Mouse (Mus musculus) granulocyte monocyte progenitor cell, adult 5-6 weeks (primary cell): ENCODE measurements at regions not wholly inside any gene's neighbourhood (a gene's known extent, or its start where the extent isn't known, plus 50 kb on each side); places are given as distances from the start of the nearest gene placed in this dataset.

Experiments
- ATAC-seq: replicated peaks from 2 replicates; pipeline ENCODE4 v1.8.0; 2016; ENCODE audit warnings: mild to moderate bottlenecking, moderate TSS enrichment, inconsistent platforms; ENCODE audit not compliant: poor library complexity, severe bottlenecking

DNA sequence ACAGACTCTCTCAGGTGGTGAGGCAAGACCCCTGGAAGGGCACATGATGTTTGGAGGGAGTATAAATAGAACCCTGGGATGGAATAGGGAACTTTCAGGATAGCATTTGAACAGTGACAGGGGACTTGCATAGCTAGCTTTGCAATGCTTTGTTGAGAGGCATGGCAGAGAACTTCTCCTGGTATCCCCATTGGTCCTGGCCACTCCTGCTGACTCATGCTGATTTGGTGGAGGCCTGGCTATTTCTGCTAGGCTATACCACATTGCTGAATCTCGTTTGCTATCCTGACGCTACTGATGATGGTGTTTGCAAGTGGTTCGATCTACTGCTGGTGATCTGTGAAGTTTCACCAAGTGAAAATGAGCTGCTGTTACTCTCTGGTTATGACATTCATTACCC lies 276.7 kb upstream of the Klf3 start:
- ATAC-seq, result no peak

DNA sequence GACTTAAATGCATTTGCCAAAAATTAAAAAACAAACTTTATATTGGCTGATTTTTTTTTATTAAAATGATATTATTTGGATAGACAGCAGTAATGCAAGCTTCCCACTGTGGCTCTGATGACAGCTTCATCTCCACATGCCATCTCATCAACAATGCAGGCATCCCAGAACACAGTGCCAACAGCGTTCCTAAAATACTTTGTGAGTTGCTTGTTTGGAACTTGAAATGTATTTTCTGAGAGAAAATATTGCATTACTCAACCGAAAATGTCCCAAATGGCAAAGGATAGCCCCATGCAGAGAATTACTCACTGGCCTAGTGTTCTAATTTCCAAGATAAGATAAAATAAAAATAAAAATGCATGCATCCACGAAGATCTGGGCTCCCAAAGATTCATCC lies 275.2 kb upstream of the Klf3 start:
- no peak for ATAC-seq

DNA sequence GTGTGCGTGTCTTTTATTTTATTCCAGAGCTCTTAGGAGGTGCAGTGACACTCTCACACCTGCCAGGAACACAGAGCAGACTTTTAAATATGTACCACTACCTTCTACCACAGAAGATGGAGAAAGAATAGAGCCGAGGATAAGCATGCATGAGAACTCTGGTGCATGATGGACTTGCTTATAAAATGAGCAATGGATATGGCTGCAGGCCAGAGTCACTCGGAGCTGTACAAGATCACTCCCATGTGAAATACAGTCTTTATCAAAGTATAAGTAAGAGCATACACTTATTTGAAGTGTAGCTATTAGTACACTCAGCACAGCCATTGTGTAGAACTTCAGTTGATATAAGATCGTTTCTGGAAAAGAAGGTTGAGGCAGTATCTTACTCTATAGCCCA lies 268.8 kb upstream of the Klf3 start:
- no peak for ATAC-seq

DNA sequence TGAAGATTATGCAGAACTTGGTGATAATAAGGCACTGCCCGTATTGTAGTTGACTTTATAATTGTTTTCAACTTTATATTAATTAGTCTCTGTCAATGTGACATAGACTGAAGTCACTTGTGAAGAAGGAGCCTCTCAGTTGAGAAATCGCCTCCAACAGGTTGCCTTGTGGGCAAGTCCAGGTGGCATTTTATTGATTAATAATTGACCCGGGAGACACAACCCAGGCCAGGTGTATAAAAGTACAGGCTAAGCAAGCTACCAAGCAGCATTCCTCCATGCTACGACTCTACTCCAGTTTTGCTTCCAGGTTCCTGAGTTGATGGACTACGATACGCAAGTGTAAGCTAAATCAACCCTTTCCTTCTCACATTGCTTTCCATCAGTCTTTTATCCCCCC lies 268.2 kb upstream of the Klf3 start:
- ATAC-seq, result no peak

DNA sequence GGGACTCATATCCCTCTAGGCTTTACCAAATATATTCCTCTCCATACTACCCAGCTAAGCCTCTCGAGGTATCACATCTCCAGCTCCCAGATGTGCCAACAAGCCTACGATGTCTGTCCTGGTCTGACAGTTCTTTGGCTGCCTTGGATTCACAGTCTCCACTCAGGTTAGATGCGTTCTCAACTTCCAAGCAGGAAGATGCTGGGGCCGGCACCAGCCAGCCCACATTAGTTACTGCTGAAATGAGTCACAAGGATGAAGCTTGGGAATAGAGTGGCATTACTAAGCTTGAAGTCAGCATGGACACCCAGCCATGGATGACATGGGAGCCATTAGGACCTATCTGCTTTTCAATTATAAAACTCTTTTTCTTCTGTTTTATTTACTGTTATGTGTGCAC lies 267.6 kb upstream of the Klf3 start:
- ATAC-seq, result no peak

GRCm38 (mm10) chr5:64536393-64537112 lies 266.6 kb upstream of the Klf3 start:
- ATAC-seq, result peak; percentile 85

DNA sequence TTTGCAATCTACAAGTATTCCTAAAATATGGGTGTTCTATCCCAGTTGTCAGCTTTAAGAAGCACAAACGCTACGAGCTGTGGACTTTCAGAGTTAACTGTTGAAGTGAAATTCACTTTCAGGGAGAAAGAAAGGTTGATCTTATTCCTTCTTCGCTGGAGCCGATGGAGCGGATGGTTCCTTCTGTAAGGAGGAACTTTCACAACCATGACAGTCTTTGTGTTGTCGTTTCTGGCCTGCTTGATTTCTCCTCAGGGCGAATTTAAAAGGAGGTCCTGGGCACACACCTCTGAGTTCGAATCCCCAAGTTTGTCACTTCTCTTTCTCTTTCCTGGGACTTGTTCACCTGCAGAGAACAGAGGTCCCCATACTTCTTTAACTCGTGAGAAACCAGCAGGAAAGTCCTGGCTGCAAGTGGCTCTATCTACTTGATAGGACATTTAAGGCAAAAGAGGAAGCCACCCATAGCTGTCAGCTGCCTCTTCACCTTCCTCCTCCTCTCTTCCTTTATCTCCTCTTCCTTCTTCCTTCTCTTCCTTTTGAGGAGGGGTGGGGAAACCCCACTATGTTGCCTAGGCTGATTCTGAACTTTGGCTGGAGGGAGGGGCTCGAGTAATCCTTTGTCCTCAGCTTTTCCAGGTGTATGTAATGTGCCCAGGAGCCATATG lies 265.9 kb upstream of the Klf3 start:
- peak; percentile 55 for ATAC-seq

- ATAC-seq, result no peak
These were observed 261.4 kb upstream of the Klf3 start for GRCm38 (mm10) chr5:64541765-64542164.

- ATAC-seq, result no peak
These were observed 247.3 kb upstream of the Klf3 start for GRCm38 (mm10) chr5:64555931-64556330.

- no peak for ATAC-seq
These were observed 236.5 kb upstream of the Klf3 start for GRCm38 (mm10) chr5:64566451-64567390.

DNA sequence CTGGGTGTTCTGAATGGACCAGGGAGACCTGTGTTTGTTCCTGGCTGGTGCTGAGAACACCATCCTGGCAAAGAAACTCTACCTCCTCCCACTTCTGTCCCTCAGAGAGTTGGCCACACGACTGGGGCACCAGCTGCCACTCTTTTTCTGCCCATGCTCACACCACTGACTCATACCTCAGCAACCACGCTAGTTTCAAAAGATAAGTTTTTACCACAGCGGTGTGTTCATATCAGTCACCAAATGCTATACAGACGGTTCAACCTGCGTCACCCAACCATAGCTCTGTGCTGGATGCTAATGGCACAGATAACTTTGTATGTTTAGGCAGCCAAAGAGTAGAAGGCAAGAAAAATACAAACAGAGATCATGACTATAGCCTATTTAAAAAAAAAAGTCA lies 235.4 kb upstream of the Klf3 start:
- no peak for ATAC-seq

DNA sequence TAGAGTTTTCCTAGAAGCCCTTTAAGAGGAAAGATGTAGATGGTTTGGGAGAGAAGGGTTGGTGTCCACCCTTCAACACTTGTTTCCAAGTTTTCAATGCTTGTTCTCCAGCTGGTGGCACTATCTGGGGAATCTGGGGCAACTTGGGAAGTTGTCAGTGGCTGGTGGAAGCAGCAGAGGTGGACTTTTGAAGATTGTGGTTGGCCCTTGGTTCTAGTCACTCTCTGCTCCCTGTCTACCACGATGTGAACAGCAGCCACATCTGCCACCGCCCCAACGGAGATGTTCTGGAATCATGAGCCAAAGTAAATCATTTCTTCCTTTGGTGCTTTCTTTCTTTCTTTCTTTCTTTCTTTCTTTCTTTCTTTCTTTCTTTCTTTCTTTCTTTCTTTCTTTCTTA lies 234.9 kb upstream of the Klf3 start:
- ATAC-seq, result no peak

DNA sequence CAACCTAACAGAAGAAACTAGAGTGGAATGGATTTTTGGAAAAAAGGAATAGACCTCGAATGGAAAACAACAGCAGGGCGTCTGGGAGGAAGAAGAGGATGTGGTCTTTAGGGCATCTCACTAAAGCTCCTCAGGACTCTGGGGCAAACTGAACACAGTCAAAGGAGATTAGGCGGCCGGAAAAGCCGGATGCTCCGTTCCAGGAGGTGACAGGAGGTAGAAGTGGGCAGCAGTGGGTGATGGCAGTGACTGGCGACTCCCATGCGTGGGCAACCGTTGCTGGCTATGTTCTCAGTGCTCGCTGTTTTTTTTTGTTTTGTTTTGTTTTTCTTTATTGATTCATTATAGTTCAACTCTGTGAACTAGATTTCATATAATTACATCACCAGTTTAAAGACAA lies 228.8 kb upstream of the Klf3 start:
- ATAC-seq, result no peak

DNA sequence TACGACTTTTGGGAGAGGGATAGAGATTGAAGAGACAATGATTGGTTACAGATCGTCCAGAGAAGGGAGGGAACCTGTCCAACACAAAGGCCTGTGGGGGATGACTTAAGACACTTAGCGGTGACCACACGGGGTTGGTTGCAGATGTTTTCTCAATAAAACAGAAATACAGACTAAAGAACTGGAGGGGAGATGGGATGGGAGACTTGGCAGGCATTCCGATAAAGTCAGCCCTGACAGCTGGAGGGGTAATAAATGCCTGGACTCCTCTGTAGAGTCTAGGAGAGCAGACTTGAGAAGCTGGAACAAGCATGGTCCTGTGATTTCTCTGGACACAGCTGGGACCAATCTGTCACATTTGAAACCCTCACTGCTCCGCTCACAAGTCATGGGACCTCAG lies 227.3 kb upstream of the Klf3 start:
- no peak for ATAC-seq

DNA sequence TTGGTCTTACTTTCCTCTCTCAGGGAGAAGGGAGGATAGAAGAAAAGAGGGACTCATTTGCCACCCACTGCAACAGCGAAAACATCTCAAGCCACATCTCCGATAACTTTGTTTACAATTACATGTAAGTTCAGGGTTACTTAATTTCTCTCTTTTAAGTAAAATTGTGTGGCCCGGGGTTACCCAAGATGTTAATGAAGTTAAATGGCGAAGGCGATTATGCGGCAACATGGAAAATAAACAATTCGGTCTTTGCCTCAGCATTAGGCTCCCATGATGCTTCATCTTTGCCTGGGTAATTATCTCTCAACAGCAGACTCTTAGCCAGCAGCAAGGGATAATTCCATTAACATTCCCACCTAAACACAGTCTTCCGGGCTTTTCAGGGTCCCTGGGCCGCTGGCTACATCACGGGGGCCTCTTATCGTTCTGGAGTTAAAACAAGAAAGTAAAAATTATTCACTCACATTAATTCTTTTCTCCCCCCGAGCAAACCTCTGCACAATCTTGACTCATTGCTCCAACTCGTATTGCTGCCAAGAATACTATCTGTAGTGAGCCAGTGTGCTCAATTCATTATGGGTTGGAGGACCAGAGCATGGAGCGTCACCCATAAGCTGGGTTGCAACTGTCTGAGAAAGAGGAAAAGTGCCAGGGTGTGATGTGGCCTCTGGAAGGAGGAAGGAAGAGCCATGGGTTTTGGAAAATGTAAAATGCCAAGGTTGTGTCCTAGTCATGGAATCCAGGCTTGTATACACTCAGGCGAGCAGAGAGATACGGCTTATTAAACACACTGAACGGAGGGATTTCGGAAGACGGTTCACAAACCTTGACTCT lies 226.5 kb upstream of the Klf3 start:
- ATAC-seq, result no peak

DNA sequence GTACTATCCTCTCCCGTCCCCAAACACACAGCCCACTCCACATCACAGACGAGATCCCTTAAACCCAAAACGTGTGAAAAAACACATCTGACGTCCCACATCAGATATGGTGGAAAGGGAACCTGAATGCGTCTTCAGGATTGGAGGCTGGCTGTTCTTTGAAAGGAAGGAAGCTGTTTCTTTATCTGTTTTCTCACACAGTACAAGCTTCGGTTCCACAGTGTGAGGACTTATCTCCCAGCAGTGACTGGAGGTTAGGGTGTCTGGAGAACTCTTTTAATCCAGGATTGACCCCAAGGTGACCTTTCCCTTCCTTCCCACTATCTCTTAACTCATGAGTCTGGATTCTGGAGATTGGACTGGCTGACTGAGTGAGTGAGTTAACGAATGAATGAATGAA lies 225.8 kb upstream of the Klf3 start:
- no peak for ATAC-seq

DNA sequence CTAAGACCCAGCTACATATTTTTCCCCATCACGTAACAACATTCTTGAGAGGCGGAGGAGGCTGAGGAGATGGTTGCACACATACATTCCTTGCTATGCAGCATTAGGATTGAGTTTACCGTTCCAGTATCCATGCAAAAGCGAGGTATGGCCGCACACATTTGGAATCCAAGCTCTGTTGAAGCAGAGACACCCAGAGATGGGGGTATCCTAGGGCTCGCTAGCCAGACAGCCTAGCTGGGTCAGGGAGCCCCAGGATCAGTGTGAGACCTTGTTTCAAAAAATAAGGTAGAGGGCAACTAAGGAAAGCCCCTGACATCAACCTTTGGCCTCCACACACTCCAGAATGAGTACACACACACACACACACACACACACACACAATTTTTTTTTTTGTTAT lies 224.7 kb upstream of the Klf3 start:
- no peak for ATAC-seq

DNA sequence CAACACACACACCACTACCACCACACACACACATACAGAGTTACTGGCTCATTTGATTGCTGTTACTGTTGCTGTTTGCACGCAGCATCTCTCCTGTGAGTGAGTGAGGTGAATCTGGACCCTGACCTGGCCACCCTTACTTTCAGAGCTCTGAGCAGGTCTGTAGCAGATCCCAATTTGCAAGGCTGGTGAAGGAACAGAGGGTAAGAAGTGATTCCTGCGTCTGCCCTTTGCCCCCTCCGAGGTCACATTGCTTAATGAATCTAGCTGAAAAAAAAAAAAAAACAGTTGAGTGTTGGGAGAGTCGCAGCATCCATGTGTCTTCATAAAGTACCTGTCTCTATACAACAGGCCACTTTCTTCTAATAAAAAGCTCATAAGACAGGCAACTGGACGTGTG lies 224.1 kb upstream of the Klf3 start:
- ATAC-seq, result no peak

GRCm38 (mm10) chr5:64579494-64580339 lies 223.5 kb upstream of the Klf3 start:
- ATAC-seq, result 0 out of 2 replicates have a peak, but pooled peaks have one; percentile 14
